Mouse (Mus musculus) 3134 (cell line): ENCODE measurements around the gene Traf5.

Source experiments
- DNase-seq: peaks from one replicate; pipeline ENCODE4 v3.0.0-alpha.2; 2011; ENCODE audit warnings: low spot score; ENCODE audit not compliant: insufficient read length; ENCODE audit errors: extremely low read depth

Traf5 gene

DNA sequence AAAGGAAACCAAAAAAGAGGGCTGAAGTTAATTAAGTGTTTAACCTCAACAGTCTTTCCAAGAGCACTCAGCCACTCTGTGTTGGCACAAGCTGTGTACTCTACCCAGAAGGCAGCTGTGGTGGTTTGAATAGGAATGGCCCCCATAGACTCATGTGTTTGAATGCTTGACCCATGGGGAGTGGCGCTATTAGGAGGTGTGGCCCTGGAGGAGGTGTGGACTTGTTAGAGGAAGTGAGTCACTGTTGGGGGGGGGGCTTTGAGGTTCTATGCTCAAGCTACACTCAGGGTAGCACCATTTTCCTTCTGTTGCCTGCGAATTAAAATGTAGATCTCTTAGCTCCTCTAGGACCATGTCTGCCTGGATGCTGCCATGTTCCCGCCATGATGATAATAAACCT lies 25.4 kb downstream of the Traf5 start:
- DNase-seq = no peak

DNA sequence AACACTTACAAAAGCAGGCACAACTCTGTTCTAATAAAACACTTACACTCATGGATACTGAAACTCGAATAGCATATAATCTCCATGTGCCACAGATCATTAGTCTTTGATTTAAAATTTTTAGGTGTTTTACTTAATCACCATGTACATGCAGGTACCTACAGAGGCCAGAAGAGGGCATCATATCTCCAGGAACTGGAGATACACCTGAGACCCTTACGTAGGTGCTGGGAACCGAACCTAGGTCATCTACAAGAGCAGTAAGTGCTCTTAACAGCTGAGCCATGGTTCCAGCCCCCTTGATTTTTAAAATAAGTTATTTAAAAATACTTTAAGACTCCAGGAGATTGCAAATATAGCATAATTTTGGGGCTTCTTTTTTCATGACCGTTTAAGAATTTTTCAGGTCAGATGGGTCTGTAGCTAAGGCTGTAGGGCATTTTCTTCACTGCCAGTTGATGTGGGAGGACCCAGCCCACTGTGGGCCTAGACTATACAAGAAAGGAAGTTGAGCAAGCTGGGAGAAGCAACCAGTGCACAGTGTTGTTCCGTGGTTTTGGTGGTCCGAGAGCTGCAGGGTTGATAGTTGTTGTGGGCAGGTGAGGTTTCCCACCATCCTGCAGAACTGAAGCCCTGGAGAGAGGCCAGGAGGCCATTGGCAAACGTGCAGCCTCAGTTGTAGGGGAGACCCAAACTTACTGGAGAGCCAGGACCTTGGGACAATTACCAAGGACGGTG lies 29.0 kb downstream of the Traf5 start:
- no peak for DNase-seq

DNA sequence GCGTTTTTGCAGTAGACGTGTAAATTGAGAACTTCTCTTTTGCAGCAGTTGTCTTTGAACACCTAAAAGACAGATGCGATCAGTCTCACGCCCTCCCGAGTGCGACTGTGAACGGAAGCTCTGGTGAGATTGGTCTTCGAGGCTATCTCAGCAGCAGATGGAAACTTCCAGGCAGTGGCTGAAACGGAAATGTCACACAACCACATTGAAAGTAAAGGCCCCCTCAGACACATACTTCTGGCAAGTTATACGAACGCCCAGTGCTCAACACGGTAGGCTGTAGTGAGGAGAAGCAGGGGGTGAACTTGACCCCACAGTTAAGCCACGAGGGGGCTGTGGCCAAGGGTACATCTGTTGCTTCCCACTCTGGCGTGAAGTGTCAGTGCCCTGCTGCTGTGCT lies 29.7 kb downstream of the Traf5 start:
- DNase-seq = no peak

DNA sequence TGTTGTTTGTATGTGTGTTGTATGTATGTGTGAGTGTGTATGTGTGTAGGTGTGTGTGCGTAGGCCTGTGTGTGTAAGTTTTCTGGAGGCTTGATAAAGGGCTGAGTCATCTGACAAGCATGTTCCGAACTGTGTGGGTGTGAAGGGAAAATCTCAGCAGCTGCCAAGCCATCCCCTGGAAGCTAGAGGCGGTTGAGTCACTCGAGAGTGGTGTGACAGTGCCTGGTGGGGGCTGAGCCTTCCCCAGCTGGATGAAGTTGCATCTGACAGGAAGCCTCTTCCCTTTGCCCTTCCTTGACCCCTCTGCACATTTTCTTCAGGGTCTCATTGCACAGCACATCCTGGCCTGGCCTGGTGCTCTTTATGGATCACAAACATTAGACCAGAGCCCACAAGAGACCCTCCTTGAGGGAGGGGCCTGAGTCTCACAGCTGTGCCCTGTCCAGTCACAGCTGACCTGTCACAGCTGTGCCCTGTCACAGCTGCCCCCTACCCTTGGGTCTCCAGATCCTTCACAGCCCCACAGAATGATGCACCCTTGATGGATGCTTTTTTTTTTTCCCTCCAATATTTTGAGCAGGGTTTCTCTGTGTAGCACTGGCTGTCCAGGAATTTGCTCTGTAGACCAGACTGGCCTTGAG lies 30.6 kb downstream of the Traf5 start:
- peak; percentile 84 for DNase-seq

DNA sequence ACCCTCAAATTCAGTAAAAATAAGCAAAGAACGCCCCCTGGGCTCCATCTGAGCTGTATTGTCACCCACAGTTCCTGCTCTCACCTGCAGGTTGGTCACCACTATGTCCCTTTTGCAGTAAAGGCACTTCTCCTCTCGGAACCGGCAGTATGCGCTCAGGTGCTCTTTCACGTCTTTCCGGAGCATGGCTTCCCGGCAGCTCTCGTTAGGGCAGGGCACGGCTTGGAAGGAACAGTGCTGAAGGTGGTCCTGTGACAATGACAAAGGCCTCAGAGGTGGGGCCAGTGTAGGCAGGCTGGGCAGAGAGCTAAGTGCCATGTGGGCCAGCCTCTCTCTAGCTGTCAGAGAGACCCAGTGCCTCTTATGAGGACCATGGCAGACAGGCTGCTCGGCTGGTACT lies 33.4 kb downstream of the Traf5 start:
- no peak for DNase-seq

DNA sequence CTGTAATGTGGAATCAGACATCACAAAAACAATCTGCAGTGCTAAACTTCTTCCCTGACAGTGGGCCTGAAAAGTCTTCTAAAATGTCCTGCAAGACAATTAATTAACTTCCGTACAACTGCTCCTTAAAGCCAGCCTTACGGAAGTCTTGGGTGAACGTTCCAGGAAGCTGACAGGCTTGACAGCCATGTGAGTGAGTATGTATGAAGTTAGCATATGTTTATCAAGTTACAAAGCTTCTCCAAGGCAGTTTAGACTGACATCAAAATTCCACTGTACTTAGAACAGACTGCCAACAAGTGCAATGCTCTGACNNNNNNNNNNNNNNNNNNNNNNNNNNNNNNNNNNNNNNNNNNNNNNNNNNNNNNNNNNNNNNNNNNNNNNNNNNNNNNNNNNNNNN lies 38.6 kb downstream of the Traf5 start:
- DNase-seq = no peak

DNA sequence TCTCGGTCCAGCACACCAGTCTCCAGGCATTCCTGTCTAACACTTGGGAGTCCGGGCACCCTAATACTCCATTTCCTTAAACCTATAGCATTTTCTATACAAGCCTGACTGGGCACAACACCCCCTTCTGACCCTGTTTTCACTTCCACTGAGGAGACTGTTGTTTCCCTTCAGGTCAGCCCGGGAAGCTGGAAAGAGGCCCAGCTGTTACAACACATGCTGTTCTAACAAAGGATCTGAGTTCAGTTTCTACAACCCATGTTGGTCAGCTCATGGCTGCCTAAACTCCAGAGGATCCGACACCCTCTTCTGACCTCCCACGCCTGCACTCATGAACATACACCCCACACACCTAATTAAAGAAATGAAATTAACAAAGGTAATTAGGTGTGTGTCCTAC lies 39.4 kb downstream of the Traf5 start:
- DNase-seq = no peak

DNA sequence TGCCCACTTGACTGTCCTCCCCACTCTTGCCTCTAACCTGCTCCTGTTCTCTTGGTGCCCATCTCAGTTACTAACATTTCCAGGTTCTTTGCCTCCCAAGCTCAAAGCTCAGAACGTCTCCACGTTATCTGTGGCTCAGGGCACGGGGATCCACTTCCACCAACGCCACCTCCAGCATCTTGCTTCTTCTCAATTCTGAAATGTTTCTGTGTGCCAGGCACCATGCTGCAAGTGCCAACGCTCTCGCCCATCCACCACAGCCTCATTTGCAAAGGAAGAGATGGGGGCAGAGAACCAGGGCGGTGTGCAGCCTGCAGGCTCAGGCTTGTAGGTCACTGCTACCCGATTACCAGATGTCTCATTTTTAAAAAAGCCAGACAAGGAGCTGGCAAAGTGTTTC lies 39.9 kb downstream of the Traf5 start:
- DNase-seq = no peak

DNA sequence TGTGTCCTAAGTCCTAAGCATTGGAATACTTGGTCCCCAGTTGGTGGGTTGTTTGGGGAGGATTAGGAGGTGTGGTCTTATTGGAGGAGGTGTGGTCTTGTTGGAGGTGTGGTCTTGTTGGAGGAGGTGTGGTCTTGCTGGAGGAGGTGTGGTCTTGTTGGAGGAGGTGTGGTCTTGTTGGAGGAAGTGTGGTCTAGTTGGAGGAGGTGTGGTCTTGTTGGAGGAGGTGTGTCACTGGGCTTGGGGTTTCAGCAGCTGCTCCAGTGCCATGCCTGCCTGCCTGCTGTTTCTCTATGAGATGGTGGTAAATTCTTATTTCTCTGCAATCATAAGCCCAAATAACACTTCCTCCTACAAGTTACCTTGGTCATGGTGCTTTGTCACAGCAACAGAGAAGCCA lies 93.3 kb downstream of the Traf5 start:
- DNase-seq = peak; percentile 48

DNA sequence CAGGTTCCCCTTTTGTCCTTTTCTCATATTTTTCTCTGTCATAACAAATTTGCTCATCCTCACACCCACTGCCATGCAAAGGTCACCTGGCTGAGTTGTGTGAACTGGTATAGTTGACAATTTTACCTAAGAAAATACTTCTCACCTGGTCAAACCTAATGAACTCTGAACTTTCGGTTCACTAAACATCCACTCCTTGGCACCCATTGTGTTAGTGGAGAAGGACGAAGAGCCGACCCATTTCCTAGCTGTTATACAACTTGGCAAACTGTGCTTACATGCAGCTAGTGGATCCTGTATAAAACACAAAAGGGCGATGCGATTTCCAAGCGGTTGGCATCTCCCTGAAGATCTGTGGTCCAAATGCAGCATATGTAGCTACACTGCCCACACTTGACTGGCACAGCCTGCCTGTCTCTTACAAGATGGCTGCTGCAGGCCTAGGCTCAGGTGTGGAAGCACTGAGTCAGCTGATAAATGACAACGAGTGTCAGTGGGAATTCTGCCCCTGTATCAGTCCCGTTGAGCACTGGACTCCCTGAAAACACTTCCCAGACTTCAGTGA lies 95.7 kb downstream of the Traf5 start:
- DNase-seq = no peak

DNA sequence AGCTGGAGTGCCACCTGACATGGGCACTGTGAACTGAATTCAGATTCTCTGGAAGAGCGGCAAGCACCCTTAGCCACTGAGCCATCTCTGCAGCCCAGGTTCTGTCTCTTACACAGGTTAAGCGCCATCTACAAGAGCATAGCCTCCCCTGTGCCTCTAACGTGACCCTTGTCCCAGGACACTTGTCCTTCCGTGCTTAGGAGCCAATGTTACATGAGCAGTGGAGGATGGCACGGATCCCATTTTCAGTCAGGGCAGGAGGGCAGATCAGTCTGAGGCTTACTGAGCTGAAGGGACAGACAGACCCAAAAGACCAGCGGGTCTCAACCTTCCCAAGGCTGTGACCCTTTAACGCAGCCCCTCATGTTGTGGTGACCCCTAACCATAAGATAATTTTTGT lies 96.4 kb downstream of the Traf5 start:
- DNase-seq = no peak

DNA sequence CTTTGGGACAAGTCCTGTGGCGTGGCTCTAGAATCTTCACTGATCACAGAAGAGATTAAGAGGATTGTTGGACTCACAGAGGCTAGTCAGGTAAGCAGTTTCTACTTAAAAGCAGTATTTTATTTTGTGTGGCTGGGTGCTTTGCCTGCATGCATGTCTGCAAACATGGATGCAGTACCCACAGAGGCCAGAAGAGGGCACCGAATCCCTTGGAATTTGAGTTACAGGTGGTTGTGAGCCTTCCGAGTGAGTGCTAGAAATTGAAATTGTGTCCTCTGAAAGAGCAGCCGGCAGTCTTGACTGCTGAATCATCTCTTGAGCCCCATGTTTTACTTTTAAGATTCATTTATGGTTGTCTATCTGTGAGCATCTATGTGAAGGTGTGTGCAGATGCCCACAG lies 96.9 kb downstream of the Traf5 start:
- DNase-seq = no peak

DNA sequence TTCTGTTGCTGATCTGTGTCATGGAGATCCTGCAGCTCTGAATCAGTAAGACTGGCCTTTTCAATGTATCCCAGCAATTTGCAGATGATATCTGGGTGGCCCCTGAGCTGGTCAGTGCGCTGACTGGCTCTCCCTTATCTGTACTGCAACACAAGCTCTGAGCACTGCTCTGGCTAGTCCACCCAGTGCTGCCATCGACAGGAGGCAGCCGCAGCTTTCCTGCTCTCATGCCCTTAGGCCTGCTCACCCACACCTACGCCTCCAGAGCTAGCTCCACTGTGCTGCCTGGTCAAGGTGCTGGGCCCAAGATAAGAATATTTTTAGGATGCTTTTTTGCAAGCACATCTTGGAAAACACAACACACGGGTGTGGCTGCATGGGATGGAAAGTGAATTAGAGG lies 97.9 kb downstream of the Traf5 start:
- DNase-seq = no peak

DNA sequence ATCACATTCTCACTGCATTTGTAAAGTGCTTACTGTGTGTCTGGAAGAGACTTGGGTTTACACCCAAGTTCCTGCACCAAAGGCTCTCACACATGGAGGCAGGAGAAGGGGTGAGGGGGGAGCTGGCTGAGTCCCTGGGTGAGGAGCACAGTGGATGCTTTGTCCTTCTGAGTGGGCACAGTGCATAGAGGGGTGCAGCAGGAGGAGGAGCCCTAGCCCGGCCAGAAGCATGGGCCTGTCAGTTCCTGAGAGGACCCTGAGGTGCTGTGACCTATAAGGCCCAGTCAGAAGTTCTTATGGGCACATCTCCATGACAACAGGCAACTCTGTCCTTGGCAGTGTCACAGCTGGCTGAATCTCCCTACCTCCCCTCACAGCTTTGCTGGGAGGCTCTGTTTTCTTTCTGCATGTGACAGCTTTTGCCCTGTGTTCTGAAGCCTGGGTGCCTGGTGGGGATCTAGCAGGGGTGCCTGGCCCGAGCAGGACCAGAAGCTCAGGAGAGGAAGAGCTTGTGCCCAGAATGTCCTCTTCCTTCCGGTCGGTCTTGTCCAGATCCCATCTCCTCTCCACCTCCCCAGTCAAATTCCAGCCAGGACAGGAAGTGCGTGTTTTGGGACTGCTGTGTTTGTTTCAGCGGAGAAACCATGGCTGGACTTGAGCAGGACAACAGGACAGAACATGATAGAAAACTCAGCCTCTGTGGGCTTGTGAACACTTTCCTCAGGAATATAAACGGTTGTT lies 100.1 kb downstream of the Traf5 start:
- DNase-seq = no peak

DNA sequence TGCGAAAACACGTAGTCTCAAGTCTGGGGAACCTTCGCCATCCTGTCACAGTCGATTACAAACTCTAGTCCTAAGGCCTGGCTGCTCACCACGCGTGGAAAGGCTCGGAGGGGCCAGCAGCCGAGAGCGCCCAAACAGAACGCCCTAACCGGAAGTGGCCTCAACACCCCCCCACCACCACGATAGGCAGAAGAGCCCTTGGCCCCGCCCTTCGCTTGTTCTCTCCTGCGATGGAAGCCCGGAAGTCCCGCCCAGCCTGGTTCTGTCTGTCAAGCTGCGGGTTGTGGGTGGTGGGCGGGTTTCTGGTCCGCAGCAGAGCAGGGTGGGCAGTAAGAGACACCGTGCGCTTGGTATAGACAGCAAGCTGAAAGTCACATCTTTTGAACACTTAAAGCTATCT lies 102.4 kb downstream of the Traf5 start:
- DNase-seq = peak; percentile 91

DNA sequence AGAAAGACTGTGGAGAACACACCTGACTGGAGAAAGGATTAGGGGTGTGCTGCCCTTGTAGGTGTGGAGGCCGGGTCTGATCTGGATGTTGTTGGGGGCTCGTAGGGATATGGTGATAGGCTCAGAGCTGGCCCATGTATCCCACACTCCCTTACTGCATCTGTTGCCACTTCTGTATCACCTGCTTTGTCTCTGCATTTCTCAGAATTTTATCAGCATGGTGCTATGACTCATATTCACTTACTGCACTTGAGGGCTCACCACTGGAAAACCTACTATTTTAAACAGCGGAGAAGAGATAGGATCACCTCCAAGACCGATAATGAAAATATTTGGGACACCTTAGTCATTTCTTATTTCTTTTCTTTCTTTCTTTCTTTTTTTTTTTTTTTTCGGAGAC lies 103.3 kb downstream of the Traf5 start:
- DNase-seq = no peak

DNA sequence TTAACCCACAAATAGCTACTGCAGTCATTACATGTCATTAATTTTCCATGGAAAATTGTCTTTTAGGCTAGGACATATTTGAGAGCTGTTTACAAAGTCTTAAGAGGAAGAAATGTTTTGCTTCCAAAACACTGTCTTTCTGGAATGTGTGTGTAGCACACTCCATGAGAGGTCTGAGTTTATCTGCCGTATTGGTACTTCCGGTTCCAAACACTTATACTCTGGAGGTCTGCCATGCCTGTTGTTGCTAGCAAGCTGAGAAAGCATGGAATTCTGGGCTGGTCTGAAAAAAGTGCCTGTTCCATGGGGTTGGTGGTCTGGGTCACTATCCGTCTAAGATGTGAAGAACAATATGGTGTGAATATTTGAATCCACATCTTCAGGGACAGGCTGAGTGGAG lies 103.7 kb downstream of the Traf5 start:
- DNase-seq = no peak

DNA sequence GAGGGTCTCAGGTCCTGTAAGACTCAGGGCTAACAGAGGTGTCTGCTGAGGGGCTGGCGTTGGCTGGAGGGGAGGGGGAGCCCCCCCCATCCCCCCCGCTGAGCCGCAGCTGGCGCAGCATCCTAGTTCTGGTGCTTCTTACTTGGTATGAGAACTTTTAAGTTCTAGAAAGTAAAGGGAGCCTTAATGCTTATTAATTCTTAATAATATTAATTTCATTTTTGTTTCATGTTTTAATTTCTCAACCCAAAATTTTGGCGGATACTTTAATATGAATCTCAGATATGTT lies 104.9 kb downstream of the Traf5 start:
- DNase-seq = no peak

DNA sequence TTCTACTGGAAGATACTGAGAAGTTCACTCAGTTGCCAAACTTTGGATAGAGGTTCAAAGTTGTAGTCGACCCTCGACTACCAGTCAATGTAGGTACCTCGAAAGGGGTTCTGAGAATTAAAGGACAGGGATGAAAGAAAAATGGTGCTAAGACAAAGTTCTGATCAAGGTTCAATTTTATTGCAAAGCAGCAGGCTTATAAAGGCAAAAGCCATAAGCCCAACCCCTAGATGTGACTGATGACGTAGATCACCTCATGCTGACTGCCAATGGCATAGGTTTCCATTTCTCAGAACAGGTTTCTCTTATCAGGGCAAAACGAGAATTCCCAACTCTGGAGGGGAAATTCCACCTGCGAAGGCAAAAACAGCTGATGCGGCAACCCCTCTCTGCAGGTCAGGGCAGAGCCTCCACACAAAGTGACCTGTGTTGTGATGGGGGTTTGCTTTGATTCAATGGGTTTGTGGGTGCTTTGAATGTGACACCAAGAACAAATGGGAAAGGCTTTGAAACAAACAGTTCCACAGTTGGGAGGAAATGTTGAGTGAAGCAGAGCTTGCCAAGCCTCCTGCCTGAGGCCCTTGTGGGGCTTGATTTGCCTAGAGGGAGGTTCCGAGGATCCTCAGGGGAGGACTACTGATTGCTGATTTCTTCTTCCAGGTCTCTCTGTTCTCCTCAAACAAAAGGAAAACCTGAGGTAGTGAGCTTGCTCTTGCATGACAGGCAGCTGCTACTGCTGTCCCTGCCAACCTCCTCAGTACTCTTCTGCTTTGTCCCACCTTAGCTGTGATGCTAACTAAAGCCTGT lies 105.5 kb downstream of the Traf5 start:
- DNase-seq = no peak

DNA sequence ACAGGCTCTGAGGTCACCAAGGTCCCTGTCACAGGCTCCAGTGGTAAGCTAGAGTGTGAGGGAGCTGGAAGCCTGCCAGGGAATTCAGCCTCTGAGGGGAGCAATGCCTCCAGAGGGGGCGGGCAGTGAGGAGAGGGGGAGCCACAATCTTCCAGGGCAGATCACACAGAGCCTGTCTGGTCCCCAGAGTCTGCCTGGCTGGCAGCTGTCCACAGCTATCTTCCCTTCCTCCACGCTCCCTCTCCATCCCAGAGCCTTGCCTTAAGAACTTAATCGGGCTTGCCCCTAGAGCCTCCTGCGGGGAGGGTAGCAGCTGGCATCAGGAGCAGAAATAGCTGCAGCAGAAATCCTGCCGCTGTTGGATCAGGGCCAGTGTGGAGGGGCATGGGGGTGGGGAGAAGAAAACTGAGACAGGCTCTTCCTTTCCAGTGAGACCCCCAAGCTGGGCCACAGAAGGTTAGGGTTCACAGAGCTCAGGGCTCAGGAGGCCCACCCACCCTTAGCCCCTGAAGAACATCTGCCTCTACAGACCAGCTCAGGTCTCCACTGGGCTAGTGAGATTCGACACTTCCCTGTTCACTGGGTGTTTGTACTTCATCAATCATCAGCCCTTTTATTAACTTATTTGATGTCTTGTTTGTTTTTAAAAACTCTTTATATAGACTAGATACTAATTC lies 110.8 kb downstream of the Traf5 start:
- no peak for DNase-seq

DNA sequence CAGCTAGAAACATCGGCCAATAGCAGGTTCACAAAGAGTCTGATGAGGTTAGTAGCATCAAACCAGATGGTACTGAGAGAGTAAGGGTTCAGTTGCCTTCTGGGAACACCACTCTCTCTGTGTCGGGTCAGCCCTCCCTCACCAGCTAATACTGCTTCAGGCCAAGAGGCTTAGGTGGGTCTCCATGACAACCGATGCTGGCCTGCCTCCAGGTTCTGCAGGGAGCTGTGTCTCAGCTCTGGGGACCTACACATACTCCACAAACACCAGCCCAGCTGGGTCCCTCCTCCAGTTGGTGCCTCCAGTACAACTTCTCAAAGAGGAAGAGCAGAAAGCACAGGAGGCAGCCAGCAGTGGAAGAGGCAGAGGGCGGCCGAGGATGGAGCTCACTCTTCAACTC lies 115.2 kb downstream of the Traf5 start, which contains the start of gene Rd3:
TSS of gene Rd3 (plus strand) at position 184 of the 400 bp plus-strand sequence.
- no peak for DNase-seq
